Comparison of ENCODE assay signal across 10 mouse cellular contexts in the genomic region with DNA sequence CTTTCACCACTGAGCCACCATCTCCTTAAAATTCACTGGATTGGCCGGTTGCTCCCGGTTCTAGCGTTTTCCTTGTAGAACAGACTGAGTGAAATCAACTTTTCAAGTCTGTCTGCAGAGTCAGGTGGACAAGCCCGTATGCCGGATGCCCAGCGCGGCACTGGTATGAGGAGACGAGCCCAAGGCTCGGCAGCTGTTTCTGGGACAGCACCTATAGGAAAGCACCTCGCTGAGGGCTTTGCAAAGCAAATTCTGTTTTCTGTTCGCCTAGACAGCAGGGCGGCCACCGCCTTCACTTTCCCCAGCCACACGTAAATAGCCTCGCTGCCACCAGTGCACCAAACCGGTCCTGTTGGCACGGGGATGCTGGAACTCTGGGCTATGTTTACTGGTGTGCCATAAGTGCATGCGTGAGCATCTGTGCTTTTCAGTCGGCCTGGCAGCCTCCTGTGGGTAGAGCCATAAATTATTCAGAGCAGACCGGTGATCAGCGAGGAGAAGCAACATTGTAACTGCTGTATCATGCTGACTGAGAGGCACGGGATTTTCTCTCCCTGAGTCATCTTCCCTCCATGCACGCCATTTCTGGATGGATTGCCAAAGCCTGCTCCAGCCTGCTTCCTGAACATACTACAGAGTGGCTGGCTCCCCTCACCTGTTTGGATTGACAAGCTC. TPM values are rescaled to one million over a fixed set of nuclear protein-coding genes. Genes with fewer than 3 reads are reported as not detected.
DNase-seq lines count a peak whose midpoint lies in the region; ATAC-seq lines count a peak whose summit lies in the region.
"Had no signal": no experiment of that assay in that cellular context is flagged by ENCODE, and none has a peak within 500 bp of the region (broad histone marks: within the 10 kb centered on the region; RNA-seq: fewer than 3 reads in every experiment).

No protein-coding gene starts in this region.

- no peak for DNase-seq in hindbrain, embryonic 10.5 days (ENCODE audit: low spot score)
- peak; percentile 30 for DNase-seq in brain, embryonic 18.5 days (ENCODE audit: low read depth, low spot score)
- DNase-seq in layer of hippocampus, adult 18-20 months (ENCODE audit: low spot score in 2 of 2): peak; percentile 82 to 86
- peak; percentile 40 for DNase-seq in retina, postnatal 1 day
- no peak for DNase-seq in thymus, postnatal 36 days
- DNase-seq in adipocyte (ENCODE audit: low spot score): no peak

- no peaks in the 10 kb centered on the region for H3K9me3 ChIP-seq in hindbrain, embryonic 12.5 days (replicated peaks)
- no peaks in the 10 kb centered on the region for H3K9me3 ChIP-seq in hindbrain, embryonic 10.5 days

- peak overlapping the region; percentile 19; the same call in 1 of the 2 replicates for H3K27ac ChIP-seq in hindbrain, embryonic 12.5 days
- H3K27ac ChIP-seq in hindbrain, embryonic 10.5 days: no peak overlapping the region

- no peak for ATAC-seq in hindbrain, embryonic 12.5 days (ENCODE audit: low FRiP score)
- no peak for ATAC-seq in inflammation-experienced regulatory T-cells, adult 6 months

- 83% methylated on average over 23 of the region's 23 CpGs for WGBS in hindbrain, embryonic 12.5 days
- 85% methylated on average over 23 of the region's 23 CpGs for WGBS in hindbrain, embryonic 10.5 days

- H3K27me3 ChIP-seq in hindbrain, embryonic 12.5 days: no peaks in the 10 kb centered on the region
- H3K27me3 ChIP-seq in hindbrain, embryonic 10.5 days (ENCODE audit: insufficient read depth, poor library complexity, severe bottlenecking): no peaks in the 10 kb centered on the region

- 0 out of 2 replicates have a peak, but pooled peaks cover 4% of the 10 kb centered on the region for H3K4me1 ChIP-seq in hindbrain, embryonic 12.5 days
- H3K4me1 ChIP-seq in hindbrain, embryonic 10.5 days (replicated peaks): no peaks in the 10 kb centered on the region

- no peak overlapping the region for H3K9ac ChIP-seq in hindbrain, embryonic 12.5 days

- no peak overlapping the region for H3K4me3 ChIP-seq in hindbrain, embryonic 12.5 days
- H3K4me3 ChIP-seq in hindbrain, embryonic 10.5 days: no peak overlapping the region

- H3K36me3 ChIP-seq in hindbrain, embryonic 12.5 days: no peaks in the 10 kb centered on the region
- H3K36me3 ChIP-seq in hindbrain, embryonic 10.5 days: no peaks in the 10 kb centered on the region

- H3K4me2 ChIP-seq in hindbrain, embryonic 12.5 days (replicated peaks): no peak overlapping the region

RNA-seq across cellular contexts. Expression of a gene that starts 53.1 kb away (rescaled TPM):
- polyA plus RNA-seq in hindbrain, embryonic 12.5 days (2016; fragmentation: Nextera tagmentation; extraction: Ambion mirVana): 5.9 and 6.4 TPM in 2 replicates
- polyA plus RNA-seq in hindbrain, embryonic 10.5 days (2016; fragmentation: Nextera tagmentation; extraction: Ambion mirVana): 2.5 and 2.7 TPM in 2 replicates
- total RNA-seq in layer of hippocampus, adult 18-20 months (2021): 100 to 1,000 TPM; 272 to 273 TPM
- not detected for polyA plus RNA-seq in inflammation-experienced regulatory T-cells, adult 6 months (2017; shearing (Covaris generic))
- total RNA-seq: hematopoietic stem cell, adult 5-6 weeks; liver, adult 2 months had no signal
- polyA plus RNA-seq: liver, adult 2 months had no signal

Comparison
In these comparisons a context has a peak if more than half of its experiments do, and no peak if none do; other contexts are left out.
1. DNase-seq: peak in brain, embryonic 18.5 days (single experiment), layer of hippocampus, adult 18-20 months (2 of 2) and retina, postnatal 1 day (single experiment); none in hindbrain, embryonic 10.5 days (single experiment), thymus, postnatal 36 days (0 of 2) and adipocyte (single experiment).